Mouse (Mus musculus): ENCODE data around the gene Vgf.

Gene Vgf

DNA sequence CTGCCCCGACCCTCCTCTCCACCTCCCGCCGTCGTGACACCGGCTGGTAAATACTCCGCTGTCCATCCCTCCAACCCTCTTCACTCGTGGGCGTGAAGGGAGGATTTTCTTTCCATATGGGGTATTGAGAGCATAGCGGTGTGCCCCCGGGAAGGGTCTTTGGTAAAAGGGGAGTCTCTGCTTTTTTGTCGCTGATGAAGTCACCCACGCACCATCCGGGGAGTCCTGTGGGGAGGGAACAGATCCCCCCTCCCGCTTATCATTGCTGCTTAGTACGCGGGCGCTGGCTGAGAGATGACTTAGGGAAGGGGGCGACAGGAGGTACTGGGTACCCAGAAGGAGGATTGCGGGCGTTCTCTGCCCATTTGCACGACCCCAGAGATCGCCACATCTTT is 4.2 kb downstream of the Vgf start:
- no peak for DNase-seq (ENCODE audit: low read depth)

DNA sequence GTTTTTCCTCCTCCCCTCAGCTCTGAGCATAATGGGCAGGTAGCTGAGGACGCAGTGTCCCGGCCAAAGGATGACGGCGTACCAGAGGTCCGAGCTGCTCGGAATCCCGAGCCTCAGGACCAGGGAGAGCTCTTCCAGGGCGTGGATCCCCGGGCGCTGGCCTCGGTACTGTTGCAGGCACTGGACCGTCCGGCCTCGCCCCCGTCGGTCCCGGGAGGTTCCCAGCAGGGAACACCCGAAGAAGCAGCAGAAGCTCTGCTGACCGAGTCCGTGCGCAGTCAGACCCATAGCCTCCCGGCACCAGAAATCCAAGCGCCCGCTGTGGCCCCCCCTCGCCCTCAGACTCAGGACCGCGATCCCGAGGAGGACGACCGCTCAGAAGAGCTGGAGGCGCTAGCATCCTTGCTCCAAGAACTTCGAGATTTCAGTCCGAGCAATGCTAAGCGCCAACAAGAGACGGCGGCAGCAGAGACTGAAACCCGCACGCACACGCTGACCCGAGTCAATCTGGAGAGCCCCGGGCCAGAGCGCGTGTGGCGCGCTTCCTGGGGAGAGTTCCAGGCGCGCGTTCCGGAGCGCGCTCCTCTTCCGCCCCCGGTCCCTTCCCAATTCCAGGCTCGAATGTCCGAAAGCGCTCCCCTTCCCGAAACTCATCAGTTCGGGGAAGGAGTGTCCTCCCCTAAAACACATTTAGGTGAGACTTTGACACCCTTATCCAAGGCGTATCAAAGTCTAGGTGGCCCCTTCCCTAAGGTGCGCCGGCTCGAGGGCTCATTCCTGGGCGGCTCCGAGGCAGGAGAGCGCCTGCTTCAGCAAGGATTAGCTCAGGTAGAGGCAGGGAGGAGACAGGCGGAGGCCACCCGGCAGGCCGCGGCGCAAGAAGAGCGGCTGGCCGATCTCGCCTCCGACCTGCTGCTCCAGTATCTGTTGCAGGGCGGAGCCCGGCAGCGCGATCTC is 5.2 kb downstream of the Vgf start:
- no peak for DNase-seq (ENCODE audit: low read depth)

DNA sequence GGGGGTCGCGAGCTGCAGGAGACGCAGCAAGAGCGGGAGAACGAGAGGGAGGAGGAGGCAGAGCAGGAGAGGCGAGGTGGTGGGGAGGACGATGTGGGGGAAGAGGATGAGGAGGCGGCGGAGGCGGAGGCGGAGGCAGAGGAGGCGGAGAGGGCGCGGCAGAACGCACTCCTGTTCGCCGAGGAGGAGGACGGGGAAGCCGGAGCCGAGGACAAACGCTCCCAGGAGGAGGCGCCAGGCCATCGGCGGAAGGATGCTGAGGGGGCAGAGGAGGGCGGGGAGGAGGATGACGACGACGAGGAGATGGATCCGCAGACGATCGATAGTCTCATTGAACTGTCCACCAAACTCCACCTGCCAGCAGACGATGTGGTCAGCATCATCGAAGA is 5.8 kb downstream of the Vgf start:
- DNase-seq (ENCODE audit: low read depth): no peak

DNA sequence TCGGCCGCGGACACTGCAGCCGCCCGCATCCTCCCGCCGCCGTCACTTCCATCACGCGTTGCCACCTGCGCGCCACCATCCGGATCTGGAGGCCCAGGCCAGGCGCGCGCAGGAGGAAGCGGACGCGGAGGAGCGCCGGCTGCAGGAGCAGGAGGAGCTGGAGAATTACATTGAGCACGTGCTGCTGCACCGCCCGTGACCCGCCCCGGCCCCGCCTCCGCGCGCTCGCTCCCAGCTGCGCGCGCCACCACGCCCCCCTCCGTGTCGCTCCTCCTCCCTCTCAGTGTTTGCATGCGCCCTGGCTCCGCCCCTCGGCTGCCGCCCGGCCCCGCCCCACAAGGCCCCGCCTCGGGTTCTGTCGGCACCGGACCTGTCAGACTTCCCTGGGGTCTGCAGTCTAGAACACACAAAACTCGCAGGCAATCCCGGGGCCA is 6.5 kb downstream of the Vgf start:
- DNase-seq (ENCODE audit: low read depth): peak; percentile 82

DNA sequence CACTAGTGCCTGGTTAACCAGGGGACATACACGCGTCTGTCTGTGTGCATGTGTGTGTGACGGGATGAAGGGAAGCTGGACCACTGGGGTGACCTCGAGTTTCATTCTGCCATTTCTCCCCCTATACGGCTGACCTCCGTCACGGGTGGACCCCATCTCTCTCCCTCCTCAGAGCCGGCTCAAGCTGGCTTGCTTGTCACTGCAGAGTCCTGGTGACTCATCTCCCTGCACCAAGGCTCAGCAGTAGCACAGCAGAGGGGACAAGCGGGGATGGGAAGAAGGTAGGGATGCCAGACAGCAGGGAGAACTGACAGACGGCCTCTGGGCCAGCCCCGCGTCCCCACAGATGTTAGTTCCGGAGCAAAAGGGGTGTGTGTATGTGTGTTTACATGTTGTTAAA is 10.0 kb downstream of the Vgf start:
- DNase-seq (ENCODE audit: low read depth): no peak

DNA sequence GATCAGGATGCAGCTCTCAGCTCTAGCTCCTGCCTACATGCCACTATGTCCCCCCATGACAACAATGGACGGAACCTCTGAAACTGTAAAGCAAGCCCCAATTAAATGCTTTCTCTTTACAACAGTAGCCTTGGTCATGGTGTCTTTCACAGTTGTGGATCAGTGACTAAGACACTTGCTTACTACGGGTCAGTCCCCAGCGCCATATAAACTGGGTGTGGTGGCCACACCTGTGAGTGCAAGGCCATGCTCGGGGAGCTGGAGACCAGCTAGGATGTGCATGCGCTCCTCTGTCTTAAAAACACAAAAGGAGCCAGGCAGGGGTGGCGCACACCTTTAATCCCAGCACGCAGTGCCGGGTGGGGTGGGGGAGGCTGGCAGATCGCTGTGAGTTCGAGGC is 13.3 kb downstream of the Vgf start:
- DNase-seq (ENCODE audit: low read depth): no peak

DNA sequence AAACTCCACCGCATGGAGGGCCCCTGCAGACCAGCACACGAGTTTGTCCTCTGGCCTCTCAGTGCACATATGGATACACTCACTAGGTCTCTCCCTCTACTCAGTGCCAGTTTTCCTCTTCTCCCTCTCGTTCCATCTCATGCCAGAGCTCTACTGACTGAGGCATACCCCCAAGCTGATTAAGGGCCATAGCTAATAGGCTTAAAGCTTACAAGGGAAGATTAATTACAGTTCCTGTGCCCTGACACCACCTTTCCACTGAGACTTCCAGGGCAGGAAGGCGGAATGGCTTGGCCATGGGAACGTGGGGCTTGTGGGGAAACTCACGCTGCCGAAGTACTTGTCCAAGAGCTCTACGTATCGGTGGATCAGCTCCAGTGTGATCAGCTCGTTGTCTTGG is 15.2 kb downstream of the Vgf start:
- no peak for DNase-seq (ENCODE audit: low read depth)

DNA sequence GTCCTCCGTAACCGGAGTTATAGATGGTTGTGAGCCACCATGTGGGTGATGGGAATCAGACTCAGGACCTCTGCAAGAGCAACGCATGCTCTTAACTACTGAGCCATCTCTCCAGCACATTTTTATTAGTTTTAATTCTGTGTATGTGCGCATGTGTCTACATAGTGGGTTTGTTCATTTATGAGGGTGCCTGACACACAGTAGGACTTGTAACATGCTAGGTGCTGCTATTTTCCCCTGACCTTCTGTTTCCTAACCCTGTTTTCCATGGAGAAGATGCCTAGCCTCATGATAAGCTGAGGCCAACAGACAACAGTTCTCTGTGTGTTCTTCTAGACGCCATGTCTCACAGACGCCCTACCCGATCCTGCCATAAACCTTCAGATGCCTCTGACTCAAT is 17.8 kb downstream of the Vgf start:
- no peak for DNase-seq (ENCODE audit: low read depth)

DNA sequence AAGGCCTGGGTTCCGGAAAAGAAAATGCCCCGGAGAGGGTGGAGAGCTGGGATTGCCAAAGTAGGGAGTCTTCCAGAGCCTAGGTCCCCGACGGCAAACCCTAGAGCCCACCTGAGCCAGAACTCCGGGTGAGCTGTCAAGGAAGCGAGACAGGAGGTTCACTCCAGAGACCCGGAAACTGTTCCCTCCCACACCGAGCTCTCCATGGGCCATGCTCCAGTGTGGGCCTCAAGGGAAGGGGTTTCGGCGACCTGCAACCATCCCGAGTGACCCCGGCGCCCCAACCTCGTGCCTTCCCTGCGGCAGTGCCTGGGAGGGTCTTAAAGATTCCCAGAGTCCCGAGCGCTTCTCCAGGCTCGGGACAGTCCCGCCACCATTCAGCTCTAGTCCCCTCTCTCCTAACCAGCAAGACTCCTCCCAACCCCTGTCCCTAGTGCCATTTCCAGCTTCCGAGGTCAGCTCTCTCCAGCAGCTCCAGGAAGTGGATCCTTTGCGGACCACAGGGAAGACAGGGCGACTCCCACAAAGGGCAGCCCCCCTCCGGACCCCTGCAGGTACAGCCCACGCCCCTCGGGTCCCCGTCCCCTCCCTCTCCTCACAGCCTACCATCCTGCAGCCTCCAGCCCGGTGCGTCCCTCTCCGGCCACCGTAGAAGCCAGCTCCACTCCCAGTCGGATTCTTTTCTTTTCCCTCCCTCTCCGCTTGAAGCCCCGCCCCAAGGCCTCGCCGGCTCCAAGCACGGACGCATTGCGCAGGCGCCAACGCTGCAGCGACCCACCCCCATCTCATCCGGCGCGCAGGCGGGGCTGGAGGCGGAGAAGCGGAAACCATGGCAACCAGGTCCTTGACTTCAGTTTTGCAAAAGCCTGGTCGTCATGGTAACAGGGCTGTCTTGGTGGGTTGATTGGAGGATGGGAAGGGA is 19.5 kb downstream of the Vgf start, which contains the start of gene Ap1s1:
Ap1s1 (minus strand) TSS at position 734 of the 922 bp plus-strand sequence.
- DNase-seq (ENCODE audit: low read depth): peak; percentile 88

DNA sequence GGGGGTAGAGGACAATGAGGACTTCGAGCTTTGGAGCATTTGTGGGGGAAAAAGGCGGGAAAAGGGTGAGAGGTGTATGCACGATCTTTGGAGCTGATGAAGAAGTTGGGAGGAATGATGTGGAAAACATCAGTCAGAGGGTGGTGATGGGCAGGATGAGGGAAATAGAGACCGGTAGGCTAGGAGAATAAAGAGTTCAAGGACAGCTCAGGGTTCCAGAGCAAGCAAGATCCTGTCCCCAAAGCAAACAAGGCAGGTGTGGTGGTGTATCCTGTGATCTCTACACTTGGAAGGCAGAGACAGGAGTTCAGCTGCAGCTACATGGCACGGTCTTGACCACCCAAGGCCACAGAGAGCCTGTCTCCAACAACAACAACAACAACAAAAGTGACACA is 20.1 kb downstream of the Vgf start:
- no peak for DNase-seq (ENCODE audit: low read depth)

DNA sequence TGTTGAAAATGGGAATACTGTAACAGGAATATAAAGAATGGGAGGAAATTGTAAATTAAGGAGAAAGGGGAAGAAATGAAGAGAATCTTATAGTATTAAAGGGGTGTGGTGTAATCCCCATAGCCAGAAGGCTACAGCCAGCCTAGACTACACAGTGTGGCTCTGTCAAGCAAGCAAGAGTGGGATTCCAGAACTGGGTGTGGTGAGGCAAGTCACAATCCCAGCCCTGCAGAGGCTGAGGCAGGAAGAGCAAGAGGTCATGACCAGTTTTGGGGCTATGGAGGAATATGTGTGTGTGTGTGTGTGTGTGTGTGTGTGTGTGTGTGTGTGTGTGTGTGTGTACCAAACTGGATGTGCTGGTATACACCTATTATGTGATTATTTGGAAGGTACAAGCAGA is 20.8 kb downstream of the Vgf start:
- DNase-seq (ENCODE audit: low read depth): no peak

DNA sequence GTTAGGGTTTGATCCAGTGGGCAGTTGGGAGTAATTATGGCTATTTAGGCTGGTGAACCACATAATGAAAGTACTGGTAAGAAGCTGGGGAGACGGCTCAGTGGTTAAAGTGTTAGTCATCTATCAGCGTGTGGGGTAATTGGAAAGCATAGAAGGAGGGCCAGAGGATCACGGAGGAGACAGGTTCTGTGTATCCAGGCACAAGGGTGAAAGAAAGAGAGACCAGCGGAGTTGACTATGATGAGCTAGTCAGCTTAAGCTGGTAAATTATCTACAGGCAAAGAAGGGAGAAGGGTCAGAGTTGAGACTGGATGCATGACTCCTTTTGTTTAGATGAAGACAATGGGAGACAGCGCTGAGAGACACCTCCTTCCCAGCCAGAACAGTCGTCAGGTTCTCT is 24.9 kb downstream of the Vgf start:
- no peak for DNase-seq (ENCODE audit: low read depth)

DNA sequence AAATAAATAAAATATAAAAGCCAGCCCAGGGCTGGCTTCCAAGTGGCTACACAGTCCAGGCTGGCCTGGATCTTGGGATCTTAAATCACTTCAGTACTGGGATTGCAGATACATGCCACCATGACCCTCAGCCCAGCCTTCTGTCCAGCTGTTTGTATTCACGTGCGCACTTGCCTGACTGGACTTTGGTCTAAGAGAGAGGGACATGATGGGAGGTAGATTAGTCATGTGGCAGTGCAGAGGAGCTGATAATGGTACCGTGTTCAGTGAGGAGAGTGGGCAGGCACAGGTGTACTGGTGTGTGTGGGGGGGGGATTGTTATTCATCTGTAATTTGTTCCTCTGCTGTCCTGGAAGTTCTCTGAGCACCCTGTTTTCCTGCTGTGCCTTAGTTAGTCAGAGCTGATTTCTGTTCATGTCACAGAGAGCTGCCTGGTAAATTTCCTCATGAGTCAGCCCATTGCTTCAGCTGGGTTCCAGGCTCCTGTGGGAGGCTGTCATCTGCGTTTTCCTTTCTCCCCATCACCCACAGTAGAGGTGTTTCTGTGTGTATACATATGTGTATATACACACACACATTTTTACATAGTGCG is 25.8 kb downstream of the Vgf start:
- no peak for DNase-seq (ENCODE audit: low read depth)

DNA sequence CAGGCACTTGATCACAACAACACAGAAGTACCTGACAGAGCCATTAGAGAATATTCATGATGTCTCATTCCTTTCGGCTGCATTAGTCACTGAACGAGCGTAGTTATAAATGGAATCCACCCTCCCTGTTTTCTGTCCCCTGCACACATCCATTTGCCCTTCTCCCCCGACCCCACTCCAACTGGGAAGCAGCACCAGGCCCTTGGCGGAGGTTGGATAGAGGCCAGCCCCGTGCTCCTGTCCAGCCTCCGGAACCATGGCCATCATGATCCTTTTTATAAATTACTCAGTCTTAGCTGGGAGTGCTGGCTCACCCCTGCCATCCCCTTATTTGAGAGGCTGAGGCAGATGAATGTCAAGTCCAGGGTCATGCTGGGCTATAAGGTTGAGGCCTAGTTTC is 28.1 kb downstream of the Vgf start:
- DNase-seq (ENCODE audit: low read depth): no peak

DNA sequence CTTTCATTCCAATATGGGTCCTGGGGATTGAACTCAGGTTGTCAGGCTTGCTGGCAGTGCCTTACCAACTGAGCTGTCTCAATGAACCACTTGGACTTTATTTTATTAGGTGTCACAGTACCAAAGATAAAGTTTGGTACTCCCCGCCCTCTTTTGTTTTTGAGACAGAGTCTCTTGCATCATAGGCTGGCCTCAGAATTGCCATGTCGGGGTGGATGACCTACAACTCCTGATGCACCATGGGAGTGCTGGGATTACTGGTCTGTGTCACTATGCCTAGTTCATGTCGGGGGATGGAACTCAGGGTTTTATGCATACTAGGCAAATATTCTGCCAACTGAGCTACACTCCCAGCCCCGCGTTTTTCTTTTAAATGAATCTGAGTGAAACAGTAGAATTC is 28.7 kb downstream of the Vgf start:
- no peak for DNase-seq (ENCODE audit: low read depth)

DNA sequence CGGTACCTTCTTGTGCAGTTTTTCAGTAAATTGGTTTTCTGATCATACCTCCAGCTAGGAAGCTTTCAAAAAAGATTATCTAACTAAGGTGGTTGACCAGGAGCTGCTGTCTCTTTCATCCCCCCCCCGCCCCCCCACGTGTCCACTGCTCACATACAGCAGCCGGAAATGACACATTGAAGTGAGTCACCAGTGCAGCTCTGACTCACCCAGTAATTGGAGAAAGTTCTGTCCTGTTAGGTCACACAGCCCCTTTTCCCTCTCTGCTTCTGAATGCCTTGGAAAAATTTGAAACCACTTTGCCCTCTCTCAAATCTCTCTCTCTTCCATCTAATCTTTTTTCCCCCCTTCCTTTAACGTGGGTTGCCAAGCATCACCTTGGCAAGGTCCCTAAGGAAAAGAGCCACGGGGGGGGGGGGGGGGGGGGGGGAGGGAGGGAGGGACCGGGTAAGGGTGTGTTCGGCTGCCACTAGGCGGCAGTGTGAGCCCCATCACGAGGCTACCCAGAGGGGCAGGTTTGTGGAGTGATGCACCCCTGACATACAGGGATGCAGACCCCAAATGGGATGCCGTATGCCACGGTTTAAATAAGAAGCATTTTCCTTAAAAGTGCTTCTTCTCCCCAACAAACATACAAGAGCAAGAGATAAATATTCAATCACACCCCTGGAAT is 35.8 kb downstream of the Vgf start:
- no peak for DNase-seq (ENCODE audit: low read depth)

DNA sequence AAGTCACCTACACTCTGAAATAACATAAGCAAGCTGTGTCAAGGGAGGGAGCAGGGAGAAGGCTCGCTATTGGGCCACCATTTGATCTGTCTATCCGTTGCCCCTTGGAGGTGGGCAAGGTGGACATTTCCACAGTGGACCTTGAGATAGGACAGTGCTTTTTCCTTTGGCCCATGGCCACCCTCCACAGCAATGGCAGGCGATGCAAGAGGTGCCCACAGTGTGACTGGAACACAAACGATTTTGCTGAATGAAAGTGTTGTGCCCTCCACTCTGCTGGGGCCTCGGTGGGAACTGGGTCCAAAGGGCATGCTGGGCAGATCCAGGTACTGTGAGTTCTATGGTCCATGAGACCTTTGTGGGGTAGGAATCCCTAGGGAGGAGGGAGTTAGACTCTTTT is 36.4 kb downstream of the Vgf start:
- DNase-seq (ENCODE audit: low read depth): no peak

DNA sequence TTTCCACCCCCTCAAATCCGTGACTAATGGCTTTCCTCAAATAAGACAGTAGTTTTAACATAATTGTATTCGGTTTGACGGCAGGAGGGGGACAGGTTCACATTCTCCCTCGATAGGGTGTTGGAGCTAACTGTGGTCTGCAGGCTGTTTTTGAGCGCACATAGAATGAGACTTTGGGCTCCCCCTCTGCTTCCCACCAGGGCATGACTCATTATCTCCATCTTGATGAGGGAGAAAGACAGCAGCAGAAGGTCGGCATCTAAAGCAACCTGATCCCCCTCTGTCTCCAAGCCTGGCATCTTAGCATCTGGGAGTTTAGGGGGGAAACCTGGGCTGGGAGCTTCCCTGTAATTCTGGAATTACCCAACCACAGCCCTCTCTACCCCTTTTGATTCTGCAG is 39.3 kb downstream of the Vgf start:
- no peak for DNase-seq (ENCODE audit: low read depth)

DNA sequence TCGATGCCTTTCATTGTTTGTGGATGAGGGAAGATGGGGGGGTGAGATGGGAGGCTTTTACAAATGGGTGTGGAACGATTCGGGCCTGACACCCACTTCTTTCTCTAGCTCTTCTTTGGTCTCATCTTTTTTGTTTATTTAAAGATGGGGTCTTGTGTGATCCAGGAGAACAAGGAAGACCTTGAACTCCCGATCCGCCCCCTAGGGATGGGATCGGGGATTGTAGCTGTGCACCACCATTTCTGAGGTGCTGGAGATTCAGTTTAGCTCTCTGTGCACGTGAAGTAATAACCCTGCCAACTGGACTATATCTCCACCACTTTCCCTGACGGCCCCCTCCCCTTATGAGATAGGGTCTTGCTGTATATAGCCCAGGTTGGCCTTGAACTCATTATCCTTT is 39.7 kb downstream of the Vgf start:
- DNase-seq (ENCODE audit: low read depth): no peak

DNA sequence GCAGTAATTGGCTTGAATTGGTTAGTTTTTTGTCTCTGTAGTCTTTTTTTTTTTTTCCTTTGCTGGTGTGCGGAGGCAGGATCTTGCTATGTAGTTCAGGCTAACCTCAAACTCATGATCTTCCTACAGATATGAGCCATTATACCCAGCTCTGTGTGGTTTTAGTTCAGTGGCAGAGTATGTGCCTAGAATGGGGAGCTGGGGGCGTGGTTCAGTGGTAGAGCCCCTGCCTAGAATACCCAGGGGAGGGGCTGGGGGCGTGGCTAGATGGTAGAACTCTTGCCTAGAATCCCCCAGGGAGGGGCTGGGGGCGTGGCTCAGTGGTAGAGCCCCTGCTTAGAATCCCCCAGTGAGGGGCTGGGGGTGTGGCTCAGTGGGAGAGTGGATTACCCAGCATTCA is 42.5 kb downstream of the Vgf start:
- no peak for DNase-seq (ENCODE audit: low read depth)

DNA sequence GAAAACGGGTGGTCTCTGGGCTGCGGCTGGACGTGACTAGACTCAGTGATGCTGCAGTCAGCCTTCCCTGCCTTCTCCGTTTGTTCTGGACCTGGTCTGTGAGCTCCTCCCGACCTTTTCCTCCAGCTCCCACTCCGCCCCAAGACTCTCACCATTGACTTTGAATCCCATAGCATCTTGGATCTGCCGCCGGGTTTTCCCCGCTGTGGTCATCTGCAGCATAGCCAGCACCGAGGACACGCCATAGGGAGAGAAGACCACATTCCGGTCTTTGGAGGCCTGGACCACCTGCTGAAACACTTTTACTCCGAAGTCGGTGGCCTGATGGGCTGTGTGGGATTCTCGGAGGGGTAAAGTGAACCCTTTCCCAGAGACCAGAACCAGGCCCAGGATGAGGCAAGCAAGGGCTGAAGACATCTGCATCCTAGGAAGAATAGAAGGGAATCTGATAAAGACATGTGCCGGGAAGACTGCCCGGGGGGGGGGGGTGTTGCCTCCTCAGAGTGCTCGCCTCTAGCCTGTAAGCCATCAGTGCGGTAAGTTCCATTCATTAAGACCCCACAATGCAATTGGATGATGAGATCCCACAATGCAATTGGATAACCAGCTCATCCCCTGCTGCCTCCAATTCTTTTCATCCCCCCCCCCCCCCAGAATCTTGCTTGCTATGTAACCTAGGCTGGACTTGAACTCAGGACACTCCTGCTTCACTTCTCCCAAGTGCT is 44.9 kb downstream of the Vgf start:
- no peak for DNase-seq (ENCODE audit: low read depth)

Measured in c-Kit-positive CD71-positive TER-119-negative erythroid progenitor cells, embryonic 14.5 days (primary cell).